In the genomic region with DNA sequence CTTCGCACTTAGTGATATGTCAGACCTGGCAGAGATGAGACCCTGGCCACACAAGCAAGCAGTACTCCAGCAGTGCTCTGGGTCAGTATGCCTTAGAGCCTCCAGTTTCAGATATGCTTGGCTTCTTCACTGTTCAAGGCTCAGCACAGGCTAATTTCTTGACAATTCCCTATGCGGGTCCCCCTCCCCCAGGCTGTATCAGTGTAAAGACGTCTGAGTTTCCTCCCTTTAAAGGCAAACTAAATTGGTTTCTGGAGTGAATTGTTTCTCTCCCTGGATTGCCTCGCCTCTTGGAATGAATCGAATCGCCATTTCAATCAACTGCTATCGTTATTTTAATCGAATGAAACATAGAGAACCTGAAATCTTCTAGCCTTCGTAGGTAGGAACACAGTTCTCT, we compare ENCODE assay signal across 18 mouse cellular contexts. TPM values are rescaled to one million over a fixed set of nuclear protein-coding genes. Genes with fewer than 3 reads are reported as not detected.
DNase-seq lines count a peak whose midpoint lies in the region; ATAC-seq and TF ChIP-seq lines count a peak whose summit lies in the region.
"Had no signal": no experiment of that assay in that cellular context is flagged by ENCODE, and none has a peak within 500 bp of the region (broad histone marks: within the 10 kb centered on the region; RNA-seq: fewer than 3 reads in every experiment).

No protein-coding gene starts in this region.

- H3K9me3 ChIP-seq in forebrain, embryonic 14.5 days (replicated peaks; ENCODE audit: control insufficient read depth, low read length): no peaks in the 10 kb centered on the region
- H3K9me3 ChIP-seq in hindbrain, embryonic 16.5 days (ENCODE audit: control insufficient read depth, low read length): no peaks in the 10 kb centered on the region
- H3K9me3 ChIP-seq in neural tube, embryonic 12.5 days: no peaks in the 10 kb centered on the region
- H3K9me3 ChIP-seq in limb, embryonic 10.5 days (replicated peaks): no peaks in the 10 kb centered on the region
- H3K9me3 ChIP-seq: embryonic facial prominence, embryonic 15.5 days; limb, embryonic 15.5 days; megakaryocyte, embryonic 14.5 days had no signal

- H3K9ac ChIP-seq in forebrain, embryonic 14.5 days (ENCODE audit: low read length): peak overlapping the region; percentile 36; the same call in 1 of the 2 replicates
- H3K9ac ChIP-seq in hindbrain, embryonic 16.5 days (ENCODE audit: low read depth, low read length): peak overlapping the region; percentile 42
- no peak overlapping the region for H3K9ac ChIP-seq in neural tube, embryonic 12.5 days
- H3K9ac ChIP-seq: embryonic facial prominence, embryonic 15.5 days; limb, embryonic 15.5 days had no signal

- WGBS in forebrain, embryonic 14.5 days: 22% methylated on average over 9 of the region's 9 CpGs
- 25% methylated on average over 9 of the region's 9 CpGs for WGBS in hindbrain, embryonic 16.5 days
- WGBS in neural tube, embryonic 12.5 days: 46% methylated on average over 9 of the region's 9 CpGs
- 67% methylated on average over 9 of the region's 9 CpGs for WGBS in limb, embryonic 10.5 days

- no peaks in the 10 kb centered on the region for H3K27me3 ChIP-seq in forebrain, embryonic 14.5 days (replicated peaks; ENCODE audit: control insufficient read depth, insufficient read depth, low read length)
- H3K27me3 ChIP-seq in hindbrain, embryonic 16.5 days (replicated peaks; ENCODE audit: control insufficient read depth, insufficient read depth, low read length): no peaks in the 10 kb centered on the region
- H3K27me3 ChIP-seq in neural tube, embryonic 12.5 days (replicated peaks): no peaks in the 10 kb centered on the region; the same call in 1 of the 2 replicates
- peaks cover 33% of the 10 kb centered on the region for H3K27me3 ChIP-seq in limb, embryonic 10.5 days (ENCODE audit: low read depth, poor library complexity, severe bottlenecking)

- no peak for DNase-seq in layer of hippocampus, adult 2 months (ENCODE audit: low spot score in 2 of 2)
- no peak for DNase-seq in layer of hippocampus, postnatal 36 days
- no peak for DNase-seq in forebrain, embryonic 14.5 days (ENCODE audit: low spot score)
- DNase-seq in limb, embryonic 10.5 days (ENCODE audit: low spot score): no peak
- DNase-seq in right cerebral cortex, adult 2 months (ENCODE audit: low spot score in 2 of 2): no peak
- no peak for DNase-seq in gastrocnemius, postnatal 36 days
- DNase-seq: adrenal gland, postnatal 10 days; cerebellum, postnatal 14 days; heart, adult 18-20 months; lung, adult 2 months; right cerebral cortex, postnatal 14 days had no signal

- no peak for ATAC-seq in forebrain, embryonic 14.5 days
- 0 out of 2 replicates have a peak, but pooled peaks have one; percentile 8 for ATAC-seq in hindbrain, embryonic 16.5 days
- ATAC-seq in neural tube, embryonic 12.5 days (ENCODE audit: low FRiP score, low read depth): no peak
- ATAC-seq: intestine, postnatal 0 days had no signal

- H3K4me2 ChIP-seq in forebrain, embryonic 14.5 days (ENCODE audit: low read length): peak overlapping the region; percentile 89
- peak overlapping the region; percentile 93 for H3K4me2 ChIP-seq in hindbrain, embryonic 16.5 days (ENCODE audit: low read length)
- H3K4me2 ChIP-seq in neural tube, embryonic 12.5 days (replicated peaks): peak overlapping the region; percentile 73
- H3K4me2 ChIP-seq: embryonic facial prominence, embryonic 15.5 days; limb, embryonic 15.5 days had no signal

- intact Hi-C loops in gastrocnemius, postnatal 36 days (cut with DNase I): no loop called here

- peaks cover 28% of the 10 kb centered on the region for H3K4me1 ChIP-seq in forebrain, embryonic 14.5 days (ENCODE audit: control insufficient read depth, insufficient read depth, low read length)
- H3K4me1 ChIP-seq in hindbrain, embryonic 16.5 days (ENCODE audit: control insufficient read depth, insufficient read depth, low read depth, low read length): peaks cover 21% of the 10 kb centered on the region
- H3K4me1 ChIP-seq in neural tube, embryonic 12.5 days: peaks cover 38% of the 10 kb centered on the region
- H3K4me1 ChIP-seq in limb, embryonic 10.5 days: peaks cover 31% of the 10 kb centered on the region

- peak overlapping the region; percentile 99 for H3K27ac ChIP-seq in layer of hippocampus, adult 2 months
- peak overlapping the region; percentile 61 for H3K27ac ChIP-seq in forebrain, embryonic 14.5 days (ENCODE audit: low read depth, low read length)
- H3K27ac ChIP-seq in hindbrain, embryonic 16.5 days (ENCODE audit: low read depth, low read length): peak overlapping the region; percentile 77
- H3K27ac ChIP-seq in neural tube, embryonic 12.5 days: peak overlapping the region; percentile 34; the same call in 1 of the 2 replicates
- H3K27ac ChIP-seq in limb, embryonic 10.5 days: no peak overlapping the region
- H3K27ac ChIP-seq: embryonic facial prominence, embryonic 15.5 days; limb, embryonic 15.5 days had no signal

- no peaks in the 10 kb centered on the region for H3K36me3 ChIP-seq in forebrain, embryonic 14.5 days (ENCODE audit: control insufficient read depth, insufficient read depth, low read length)
- H3K36me3 ChIP-seq in hindbrain, embryonic 16.5 days (ENCODE audit: control insufficient read depth, insufficient read depth, low read length): no peaks in the 10 kb centered on the region
- H3K36me3 ChIP-seq in neural tube, embryonic 12.5 days: no peaks in the 10 kb centered on the region
- no peaks in the 10 kb centered on the region for H3K36me3 ChIP-seq in limb, embryonic 10.5 days
- H3K36me3 ChIP-seq: embryonic facial prominence, embryonic 15.5 days; limb, embryonic 15.5 days had no signal

- H3K4me3 ChIP-seq in layer of hippocampus, adult 2 months: peak overlapping the region; percentile 82
- H3K4me3 ChIP-seq in forebrain, embryonic 14.5 days (ENCODE audit: low read depth, low read length): no peak overlapping the region
- no peak overlapping the region; the same call in 1 of the 2 replicates for H3K4me3 ChIP-seq in hindbrain, embryonic 16.5 days (ENCODE audit: low read length)
- H3K4me3 ChIP-seq in neural tube, embryonic 12.5 days: no peak overlapping the region
- no peak overlapping the region for H3K4me3 ChIP-seq in limb, embryonic 10.5 days
- H3K4me3 ChIP-seq: embryonic facial prominence, embryonic 15.5 days; limb, embryonic 15.5 days; megakaryocyte, embryonic 14.5 days had no signal

- no peak for TF ChIP-seq CTCF in layer of hippocampus, adult 2 months (conservative IDR thresholded peaks at IDR 0.05)

RNA-seq across cellular contexts. Expression of gene Slc1a2, which starts 4.5 kb away (rescaled TPM):
- 1,000 to 10,000 TPM; 1,761 to 1,800 TPM for total RNA-seq in layer of hippocampus, adult 2 months (2021)
- 1,000 to 10,000 TPM; 1,671 to 1,869 TPM for total RNA-seq in layer of hippocampus, postnatal 36 days (2021)
- polyA plus RNA-seq in forebrain, embryonic 14.5 days (2014; fragmentation: Nextera tagmentation; extraction: Ambion mirVana): 11.5 and 12.0 TPM in 2 replicates
- 16.2 and 18.3 TPM in 2 replicates for polyA plus RNA-seq in hindbrain, embryonic 16.5 days (2015; fragmentation: Nextera tagmentation; extraction: Ambion mirVana)
- 16.2 and 16.6 TPM in 2 replicates for polyA plus RNA-seq in neural tube, embryonic 12.5 days (2016; fragmentation: Nextera tagmentation; extraction: Ambion mirVana)
- 0.09 and 0.38 TPM in 2 replicates for polyA plus RNA-seq in limb, embryonic 10.5 days (2016; fragmentation: Nextera tagmentation; extraction: Ambion mirVana)
- under 1 TPM; 0.20 to 0.69 TPM for total RNA-seq in gastrocnemius, postnatal 36 days (2021)
- total RNA-seq: neutrophil, adult 5-6 weeks had no signal
